ENCODE assay signal across 10 mouse cellular contexts in genomic region chr8:108406716-108407494, GRCm38 (mm10).
DNase-seq lines count a peak whose midpoint lies in the region; ATAC-seq and TF ChIP-seq lines count a peak whose summit lies in the region.
"Had no signal": no experiment of that assay in that cellular context is flagged by ENCODE, and none has a peak within 500 bp of the region (broad histone marks: within the 10 kb centered on the region; RNA-seq: fewer than 3 reads in every experiment).

No protein-coding gene starts in this region.

- 42% methylated on average over 25 of the region's 25 CpGs for WGBS in heart, embryonic 15.5 days
- 9% methylated on average over 25 of the region's 25 CpGs for WGBS in forebrain, postnatal 0 days
- 55% methylated on average over 25 of the region's 25 CpGs for WGBS in lung, postnatal 0 days

- no peak for TF ChIP-seq CTCF in forebrain, postnatal 0 days (IDR thresholded peaks at IDR 0.05; ENCODE audit: low read depth)
- no peak for TF ChIP-seq CTCF in lung, postnatal 0 days (IDR thresholded peaks at IDR 0.05)

- no peak for ATAC-seq in heart, embryonic 15.5 days (replicated peaks; ENCODE audit: insufficient number of reproducible peaks, insufficient read depth, low FRiP score, low read depth)
- peak; percentile 81 for ATAC-seq in forebrain, postnatal 0 days
- ATAC-seq in lung, postnatal 0 days, result no peak
- no peak for ATAC-seq in erythroid progenitor cell, adult 5-6 weeks (replicated peaks; ENCODE audit: low FRiP score, poor library complexity, severe bottlenecking)

- H3K4me3 ChIP-seq in heart, embryonic 15.5 days, result no peak overlapping the region
- H3K4me3 ChIP-seq in forebrain, postnatal 0 days (ENCODE audit: low read depth, low read length), result no peak overlapping the region; the same call in 1 of the 2 replicates
- H3K4me3 ChIP-seq in lung, postnatal 0 days (ENCODE audit: low read depth, low read length), result no peak overlapping the region
- H3K4me3 ChIP-seq: erythroblast, embryonic 14.5 days; myocyte had no signal

- no peak overlapping the region for H3K9ac ChIP-seq in heart, embryonic 15.5 days
- H3K9ac ChIP-seq in forebrain, postnatal 0 days, result peak overlapping the region; percentile 39
- no peak overlapping the region for H3K9ac ChIP-seq in lung, postnatal 0 days (replicated peaks; ENCODE audit: low read depth)

- peaks cover 3% of the 10 kb centered on the region for H3K4me1 ChIP-seq in heart, embryonic 15.5 days (replicated peaks)
- 0 out of 2 replicates have a peak, but pooled peaks cover 5% of the 10 kb centered on the region for H3K4me1 ChIP-seq in forebrain, postnatal 0 days (ENCODE audit: insufficient read depth)
- H3K4me1 ChIP-seq in lung, postnatal 0 days (ENCODE audit: insufficient read depth, low read depth, low read length), result no peaks in the 10 kb centered on the region

- no peak for DNase-seq in heart, postnatal 14 days
- DNase-seq in forebrain, postnatal 0 days, result peak; percentile 61
- peak; percentile 29 to 38 for DNase-seq in left cerebral cortex, postnatal 14 days (ENCODE audit: low spot score in 2 of 2)
- DNase-seq in retina, embryonic 14.5 days (ENCODE audit: low spot score), result peak; percentile 55
- no peak for DNase-seq in lung, postnatal 0 days (ENCODE audit: low spot score)
- DNase-seq in thymus, postnatal 14 days, result no peak

- no peaks in the 10 kb centered on the region for H3K27me3 ChIP-seq in heart, embryonic 15.5 days
- no peaks in the 10 kb centered on the region for H3K27me3 ChIP-seq in forebrain, postnatal 0 days (ENCODE audit: insufficient read depth, low read length)
- H3K27me3 ChIP-seq in lung, postnatal 0 days (replicated peaks; ENCODE audit: insufficient read depth, low read length), result no peaks in the 10 kb centered on the region

- H3K27ac ChIP-seq in heart, embryonic 15.5 days, result no peak overlapping the region
- 0 out of 2 replicates have a peak overlapping the region, but pooled peaks have one; percentile 22 for H3K27ac ChIP-seq in forebrain, postnatal 0 days (ENCODE audit: low read depth, low read length)
- H3K27ac ChIP-seq in lung, postnatal 0 days (ENCODE audit: low read length), result no peak overlapping the region

- H3K9me3 ChIP-seq in heart, embryonic 15.5 days (replicated peaks), result no peaks in the 10 kb centered on the region
- H3K9me3 ChIP-seq in forebrain, postnatal 0 days (ENCODE audit: low read length), result no peaks in the 10 kb centered on the region
- H3K9me3 ChIP-seq in lung, postnatal 0 days (ENCODE audit: low read length), result no peaks in the 10 kb centered on the region

- no peaks in the 10 kb centered on the region for H3K36me3 ChIP-seq in heart, embryonic 15.5 days
- H3K36me3 ChIP-seq in forebrain, postnatal 0 days (ENCODE audit: insufficient read depth), result no peaks in the 10 kb centered on the region
- no peaks in the 10 kb centered on the region for H3K36me3 ChIP-seq in lung, postnatal 0 days (ENCODE audit: insufficient read depth, low read length)

- peak overlapping the region; percentile 26 for H3K4me2 ChIP-seq in heart, embryonic 15.5 days
- H3K4me2 ChIP-seq in forebrain, postnatal 0 days (ENCODE audit: low read depth), result peak overlapping the region; percentile 33
- H3K4me2 ChIP-seq in lung, postnatal 0 days (replicated peaks; ENCODE audit: low read depth, low read length), result no peak overlapping the region

- TF ChIP-seq EP300 in lung, postnatal 0 days (IDR thresholded peaks at IDR 0.05), result no peak

- intact Hi-C loops in heart, postnatal 14 days (cut with DNase I), result no loop called here
- intact Hi-C loops in left cerebral cortex, postnatal 14 days (cut with DNase I), result no loop called here

Comparison
In these comparisons a context has a peak if more than half of its experiments do, and no peak if none do; other contexts are left out.
1. DNase-seq: peak in forebrain, postnatal 0 days (single experiment), left cerebral cortex, postnatal 14 days (2 of 2) and retina, embryonic 14.5 days (single experiment); none in heart, postnatal 14 days (0 of 2), lung, postnatal 0 days (single experiment) and thymus, postnatal 14 days (single experiment).